Mouse (Mus musculus) megakaryocyte, embryonic 14.5 days (primary cell): Measurements from ENCODE around the gene Tut1.

Source experiments
- FLI1 ChIP-seq: IDR thresholded peaks from 2 replicates; pipeline ENCODE4 v1.6.1; 2012; ENCODE audit warnings: low read length, inconsistent platforms, mixed read lengths
- GATA1 ChIP-seq: IDR thresholded peaks from 3 replicates; pipeline ENCODE4 v1.6.1; 2012; ENCODE audit warnings: mixed read lengths, low read length, inconsistent platforms, borderline replicate concordance

GRCm38 (mm10) chr19:8985891-8986290, 32.2 kb downstream of the Tut1 start:
- TF ChIP-seq GATA1 (no peak), FLI1 (no peak)
